Mouse (Mus musculus) layer of hippocampus, adult 9-10 months (tissue): Measurements from ENCODE around the gene Ss18l1.

Experiments used
- DNase-seq: peaks from one replicate; pipeline ENCODE4 v3.0.0; 2022; ENCODE audit warnings: low spot score

The Ss18l1 gene

GRCm38 (mm10) chr2:180086637-180087027, 44.3 kb downstream of the Ss18l1 start:
- no peak for DNase-seq

GRCm38 (mm10) chr2:180087472-180087871, 45.2 kb downstream of the Ss18l1 start:
- no peak for DNase-seq

DNA sequence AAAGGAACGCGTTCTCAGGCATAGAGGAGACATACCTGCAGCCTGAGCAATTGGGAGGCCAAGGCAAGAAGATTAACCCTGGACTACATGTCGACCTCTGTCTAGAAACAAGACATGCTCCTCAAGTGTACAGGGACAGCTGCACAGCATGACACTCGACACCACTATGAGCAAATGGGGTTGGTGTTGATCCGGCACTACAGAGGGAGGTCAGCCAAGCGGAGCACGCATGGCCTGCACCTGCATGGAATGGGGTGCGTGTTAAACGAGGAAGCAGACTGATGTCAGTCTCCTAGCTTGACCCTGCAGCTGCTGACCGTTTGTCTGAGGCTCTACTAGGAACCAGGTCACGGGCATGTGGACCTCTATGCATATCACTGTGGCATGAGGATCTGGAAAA, 48.0 kb downstream of the Ss18l1 start:
- DNase-seq, result no peak

DNA sequence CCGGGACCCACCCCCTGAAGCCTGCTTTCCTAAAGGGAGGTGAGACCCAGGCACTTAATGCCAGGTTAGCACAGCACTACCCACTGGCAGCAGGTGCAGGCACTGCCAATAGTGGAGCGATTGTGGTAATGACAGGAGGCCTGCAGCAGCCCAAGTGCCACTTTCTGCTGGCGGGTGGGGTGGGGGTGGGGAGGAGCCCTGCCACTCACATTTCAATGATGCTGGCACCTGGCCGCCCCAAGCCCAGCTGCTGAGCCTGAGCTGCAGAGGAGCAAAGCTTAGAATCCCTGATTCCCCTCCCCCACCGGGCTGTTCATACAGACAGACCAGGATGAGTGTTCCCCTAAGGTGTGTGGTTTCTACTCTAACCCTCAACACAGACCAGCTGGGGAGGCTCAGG, 53.4 kb downstream of the Ss18l1 start:
- no peak for DNase-seq

- no peak for DNase-seq
These were observed 55.3 kb downstream of the Ss18l1 start for GRCm38 (mm10) chr2:180097585-180097984.

DNA sequence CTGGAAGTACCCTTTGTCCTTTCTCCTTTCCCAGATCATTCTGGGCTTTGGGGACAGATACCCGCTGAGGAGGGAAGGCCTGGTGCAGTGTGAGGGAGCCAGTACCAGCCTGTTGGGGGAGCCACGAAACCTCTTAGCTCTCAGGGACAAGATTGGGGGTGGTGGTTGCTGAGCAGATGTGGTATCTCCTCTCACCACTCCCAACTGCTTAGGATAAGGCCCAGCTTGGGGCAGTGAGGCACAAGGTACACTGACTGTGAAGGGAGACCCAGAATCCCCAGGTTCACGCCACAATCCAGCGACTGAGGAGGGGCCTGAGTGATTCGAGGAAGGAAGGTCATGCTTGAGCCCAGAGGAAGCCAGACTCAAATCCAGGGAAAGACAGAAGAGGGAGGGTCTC, 55.9 kb downstream of the Ss18l1 start:
- no peak for DNase-seq

DNA sequence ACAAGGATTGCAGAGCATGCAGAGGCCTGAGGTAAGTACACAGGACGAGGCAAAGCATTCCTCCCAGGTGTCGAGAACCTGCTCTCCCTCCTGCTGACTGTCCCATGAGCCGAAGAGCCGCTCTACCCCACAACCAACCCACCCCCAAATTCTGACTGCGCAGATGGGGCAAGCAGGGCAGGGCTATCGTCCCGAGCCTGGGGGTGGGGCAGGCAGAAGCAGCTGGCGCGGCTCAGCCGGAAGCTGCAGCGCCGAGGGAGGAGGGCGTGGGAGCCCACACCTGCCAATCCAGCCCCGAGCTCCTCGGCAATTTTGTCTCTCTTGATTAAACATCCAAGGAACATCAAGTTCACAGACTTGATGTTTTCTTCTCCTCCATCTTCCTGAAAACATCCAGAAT, 57.2 kb downstream of the Ss18l1 start:
- no peak for DNase-seq

- no peak for DNase-seq
These were observed 61.1 kb downstream of the Ss18l1 start for GRCm38 (mm10) chr2:180103151-180103977.

GRCm38 (mm10) chr2:180103978-180104658, 61.8 kb downstream of the Ss18l1 start, which contains the start of gene Hrh3:
Hrh3 (minus strand) TSS chr2:180104488.
- no peak for DNase-seq

DNA sequence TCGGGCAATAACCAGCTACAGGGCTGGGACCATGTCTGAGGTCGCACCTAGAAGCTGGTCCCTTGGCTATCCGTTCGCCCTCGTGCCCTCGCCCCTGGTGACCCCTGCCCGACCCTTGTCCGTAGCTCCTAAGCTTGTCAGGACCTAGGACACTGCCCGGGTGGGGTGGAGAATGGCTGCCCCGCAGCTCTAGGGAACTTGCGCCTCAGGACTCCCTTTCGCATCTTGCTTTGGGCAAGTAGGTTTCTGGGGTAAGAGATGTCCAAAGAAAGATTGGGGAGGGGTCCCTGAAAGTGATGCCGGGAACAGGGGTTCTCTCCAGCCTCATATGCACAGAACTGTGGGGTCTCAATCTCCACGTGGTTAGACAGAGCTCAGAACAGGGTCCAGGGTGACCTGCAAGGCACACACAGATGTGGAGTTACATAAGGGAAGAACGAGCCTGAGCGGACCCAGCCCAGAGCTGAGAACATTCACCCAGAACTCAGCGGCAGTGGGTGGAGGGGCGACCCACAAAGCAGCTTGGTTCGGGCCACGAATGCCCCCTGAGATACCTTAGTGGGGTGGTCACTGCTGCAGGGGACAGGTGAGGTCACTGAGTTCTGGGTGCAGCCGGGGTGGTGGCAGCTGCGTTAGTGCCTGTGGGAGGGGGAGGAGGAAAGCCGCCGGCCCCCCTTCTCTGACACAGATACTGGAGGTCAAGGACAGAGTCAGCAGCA, 62.5 kb downstream of the Ss18l1 start:
- DNase-seq, result no peak

- no peak for DNase-seq
These were observed 63.3 kb downstream of the Ss18l1 start for GRCm38 (mm10) chr2:180105441-180106190.

GRCm38 (mm10) chr2:180107081-180107480, 64.8 kb downstream of the Ss18l1 start:
- no peak for DNase-seq

- DNase-seq, result no peak
These were observed 66.0 kb downstream of the Ss18l1 start for GRCm38 (mm10) chr2:180108285-180108684.

GRCm38 (mm10) chr2:180113909-180114890, 71.9 kb downstream of the Ss18l1 start:
- no peak for DNase-seq

- DNase-seq, result no peak
These were observed 73.0 kb downstream of the Ss18l1 start for GRCm38 (mm10) chr2:180115279-180115678.

DNA sequence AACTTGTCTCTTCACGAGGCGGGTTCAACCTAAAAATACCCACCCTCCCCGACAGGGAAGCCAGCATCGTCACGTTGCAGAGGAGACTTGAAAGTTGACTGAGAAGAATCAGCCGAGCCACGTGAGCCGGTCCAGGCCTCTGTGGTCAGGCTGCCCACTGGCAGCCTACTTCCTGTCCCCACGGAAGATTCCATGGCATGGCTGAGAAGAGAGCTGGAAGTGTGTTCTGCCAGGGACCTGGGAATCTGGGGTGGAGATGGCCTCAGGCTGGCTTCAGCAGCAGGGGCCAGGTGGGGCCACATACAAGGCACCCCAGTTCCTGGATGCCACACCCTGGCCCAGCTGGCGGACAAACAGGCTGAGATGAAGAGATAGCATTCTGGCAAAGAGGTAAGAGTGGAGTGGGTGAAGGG, 73.8 kb downstream of the Ss18l1 start:
- no peak for DNase-seq

GRCm38 (mm10) chr2:180116741-180117484, 74.6 kb downstream of the Ss18l1 start:
- no peak for DNase-seq

DNA sequence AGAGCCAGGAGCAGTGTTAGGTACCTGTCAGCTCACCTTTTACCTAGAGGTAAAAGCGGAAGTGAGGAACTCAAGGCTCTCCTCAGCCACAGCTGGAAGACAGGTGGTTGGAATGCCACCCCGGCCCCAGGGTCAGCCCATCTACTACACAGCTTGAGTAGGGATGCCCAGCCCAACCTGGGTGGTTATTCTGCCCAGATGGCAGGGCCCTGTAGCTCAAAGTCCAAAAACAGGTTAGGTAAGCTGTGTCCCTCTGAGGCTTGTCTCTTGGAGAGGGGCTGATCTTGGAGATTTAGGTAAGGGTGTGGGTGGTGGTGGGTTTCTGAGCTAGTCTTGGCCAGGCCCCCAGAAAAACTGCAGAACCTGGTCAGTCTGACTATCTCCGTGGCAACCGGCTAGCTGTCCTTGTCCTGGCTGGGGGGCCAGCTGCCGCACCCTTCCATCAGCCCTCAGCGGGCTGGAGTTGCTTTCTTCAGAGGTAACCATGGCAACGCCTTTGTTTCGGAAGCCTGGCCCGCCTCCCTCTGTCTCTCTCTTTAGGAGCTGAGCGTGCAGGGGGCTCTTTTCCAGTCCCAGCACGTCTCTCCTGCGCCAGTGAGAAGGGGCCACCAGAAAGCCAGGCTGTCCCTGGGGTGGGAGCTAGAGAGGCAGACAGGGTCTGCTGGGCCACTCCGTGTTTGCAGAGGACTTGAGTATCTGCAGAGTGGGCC, 75.3 kb downstream of the Ss18l1 start:
- DNase-seq, result no peak

DNA sequence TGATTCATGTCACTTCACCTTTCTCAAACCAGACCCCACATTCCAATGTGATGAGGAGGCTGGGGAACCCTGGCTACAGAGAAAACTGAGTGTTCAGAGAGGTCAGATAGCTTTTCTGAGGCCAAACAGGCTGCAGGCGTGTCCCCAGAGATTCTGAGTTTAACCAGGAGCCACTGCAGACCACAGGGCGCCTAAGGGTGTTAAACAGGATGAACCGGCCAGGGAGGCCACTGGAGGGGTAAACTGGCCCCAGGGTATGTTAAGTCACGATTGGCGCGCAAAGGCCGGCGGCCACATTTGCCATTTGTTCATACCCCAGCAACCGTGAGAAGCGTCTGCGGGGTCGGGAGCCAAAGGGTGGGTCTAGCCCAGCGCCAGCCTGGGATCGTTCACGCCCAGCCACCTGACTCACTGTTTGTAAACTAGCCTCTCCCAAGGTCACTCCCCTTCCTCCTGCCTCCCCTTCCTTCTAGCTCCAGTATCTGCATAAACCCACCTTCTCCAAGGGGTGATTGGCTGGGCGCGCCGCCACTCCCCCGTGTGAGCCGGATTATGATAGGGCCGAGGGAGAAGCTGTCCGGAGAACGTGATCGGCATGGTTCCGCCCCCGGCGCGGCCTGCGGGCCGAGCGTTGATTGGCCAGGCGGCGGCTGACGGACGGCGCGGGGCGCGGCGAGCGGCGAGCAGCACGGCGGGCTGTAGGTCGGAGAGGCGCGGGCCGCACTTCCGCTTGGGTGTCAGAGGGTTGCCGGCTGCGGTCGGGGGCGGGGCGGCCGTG, 76.5 kb downstream of the Ss18l1 start, which contains the start of gene Osbpl2:
Osbpl2 (plus strand) TSS at position 646 of the 778 bp plus-strand sequence.
- DNase-seq, result peak; percentile 97
